ENCODE assay signal across 19 mouse cellular contexts in genomic region chr5:64501746-64502145, GRCm38 (mm10).
DNase-seq lines count a peak whose midpoint lies in the region; ATAC-seq and TF ChIP-seq lines count a peak whose summit lies in the region.
"Had no signal": no experiment of that assay in that cellular context is flagged by ENCODE, and none has a peak within 500 bp of the region (broad histone marks: within the 10 kb centered on the region; RNA-seq: fewer than 3 reads in every experiment).

No protein-coding gene starts in this region.

- 60% methylated on average over 5 of the region's 5 CpGs for WGBS in lung, postnatal 0 days
- 60% methylated on average over 5 of the region's 5 CpGs for WGBS in lung, adult 2 months

- no peaks in the 10 kb centered on the region for H3K9me3 ChIP-seq in lung, postnatal 0 days (ENCODE audit: low read length)
- H3K9me3 ChIP-seq: embryonic facial prominence, embryonic 15.5 days; forebrain, embryonic 10.5 days; hindbrain, embryonic 13.5 days had no signal

- ATAC-seq in lung, postnatal 0 days, result no peak
- ATAC-seq: forebrain, embryonic 14.5 days; hindbrain, postnatal 0 days had no signal

- H3K36me3 ChIP-seq in lung, postnatal 0 days (ENCODE audit: insufficient read depth, low read length), result no peaks in the 10 kb centered on the region
- H3K36me3 ChIP-seq: embryonic facial prominence, embryonic 15.5 days; forebrain, embryonic 10.5 days; hindbrain, embryonic 13.5 days had no signal

- no peak overlapping the region for H3K9ac ChIP-seq in lung, postnatal 0 days (replicated peaks; ENCODE audit: low read depth)
- H3K9ac ChIP-seq: embryonic facial prominence, embryonic 15.5 days; hindbrain, embryonic 13.5 days had no signal

- TF ChIP-seq POLR2A in lung, adult 2 months (IDR thresholded peaks at IDR 0.05; ENCODE audit: borderline replicate concordance, extremely low read depth, low read depth, low read length), result no peak

- H3K27me3 ChIP-seq in lung, postnatal 0 days (replicated peaks; ENCODE audit: insufficient read depth, low read length), result no peaks in the 10 kb centered on the region
- H3K27me3 ChIP-seq: embryonic facial prominence, embryonic 15.5 days; hindbrain, embryonic 13.5 days had no signal

- no peak overlapping the region for H3K4me3 ChIP-seq in lung, postnatal 0 days (ENCODE audit: low read depth, low read length)
- H3K4me3 ChIP-seq in lung, adult 2 months (replicated peaks; ENCODE audit: extremely low read depth, low read depth, low read length), result no peak overlapping the region
- H3K4me3 ChIP-seq: embryonic facial prominence, embryonic 15.5 days; erythroblast, embryonic 14.5 days; forebrain, embryonic 10.5 days; gastrocnemius, adult 2 months; hindbrain, embryonic 13.5 days had no signal

- no peak for TF ChIP-seq CTCF in lung, postnatal 0 days (IDR thresholded peaks at IDR 0.05)
- no peak for TF ChIP-seq CTCF in lung, adult 2 months (IDR thresholded peaks at IDR 0.05; ENCODE audit: insufficient read depth, low read length)

- H3K27ac ChIP-seq in lung, postnatal 0 days (ENCODE audit: low read length), result no peak overlapping the region
- H3K27ac ChIP-seq: embryonic facial prominence, embryonic 15.5 days; hindbrain, embryonic 13.5 days; hindbrain, postnatal 0 days had no signal

- H3K4me2 ChIP-seq in lung, postnatal 0 days (replicated peaks; ENCODE audit: low read depth, low read length), result no peak overlapping the region
- H3K4me2 ChIP-seq: embryonic facial prominence, embryonic 15.5 days; hindbrain, embryonic 13.5 days had no signal

- peaks cover 17% of the 10 kb centered on the region; the same call in 1 of the 2 replicates for H3K4me1 ChIP-seq in lung, postnatal 0 days (ENCODE audit: insufficient read depth, low read depth, low read length)
- H3K4me1 ChIP-seq in lung, adult 2 months (ENCODE audit: control insufficient read depth, insufficient read depth, low read length), result peaks cover 3% of the 10 kb centered on the region; the same call in 1 of the 2 replicates

- peak; percentile 44 for DNase-seq in lung, postnatal 0 days (ENCODE audit: low spot score)
- DNase-seq in lung, adult 2 months, result no peak
- DNase-seq in ES-CJ7 (ENCODE audit: low read depth, low spot score) (peak; percentile 69), ZHBTc4 (ENCODE audit: low read depth, low spot score) (peak; percentile 39)
- no peak for DNase-seq in adrenal gland, adult 18-20 months (ENCODE audit: low spot score in 2 of 2)
- DNase-seq in heart, postnatal 4 days, result no peak
- DNase-seq: adrenal gland, postnatal 14 days; cerebellum, adult 11-12 months; cerebellum, adult 9-10 months; cerebellum, postnatal 36 days; gastrocnemius, adult 2 months; gastrocnemius, postnatal 25 days; heart, postnatal 10 days had no signal

- no peak for TF ChIP-seq EP300 in lung, postnatal 0 days (IDR thresholded peaks at IDR 0.05)

Comparison
In these comparisons a context has a peak if more than half of its experiments do, and no peak if none do; other contexts are left out.
1. DNase-seq: peak in lung, postnatal 0 days (single experiment), ES-CJ7 (single experiment) and ZHBTc4 (single experiment); none in lung, adult 2 months (single experiment), adrenal gland, adult 18-20 months (0 of 2) and heart, postnatal 4 days (single experiment).